Mouse (Mus musculus): ENCODE results near the gene Arhgap40.

Gene Arhgap40

DNA sequence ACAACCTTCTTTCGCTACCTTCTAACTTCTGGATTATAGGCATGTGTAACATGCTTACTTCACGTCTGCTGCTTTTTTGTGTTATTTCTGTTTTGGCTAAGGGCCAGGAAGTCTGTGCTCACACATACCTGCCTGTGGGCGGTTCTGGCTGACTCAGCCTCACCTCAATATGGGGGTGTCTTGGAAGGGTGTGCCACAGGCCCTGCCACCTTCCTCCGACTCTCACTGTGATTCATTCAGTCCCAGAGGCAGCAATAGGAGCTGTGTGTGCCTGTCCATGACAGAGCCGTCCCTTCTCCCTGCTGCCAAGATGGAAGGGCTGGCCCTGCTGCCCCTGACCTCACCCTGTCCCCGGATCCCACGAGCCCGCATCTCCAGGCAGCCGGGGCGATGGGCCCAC lies at the start of gene Arhgap40:
Gene Arhgap40 (plus strand): TSS at position 269 of the 400 bp plus-strand sequence.
- DNase-seq (ENCODE audit: low spot score) = no peak

DNA sequence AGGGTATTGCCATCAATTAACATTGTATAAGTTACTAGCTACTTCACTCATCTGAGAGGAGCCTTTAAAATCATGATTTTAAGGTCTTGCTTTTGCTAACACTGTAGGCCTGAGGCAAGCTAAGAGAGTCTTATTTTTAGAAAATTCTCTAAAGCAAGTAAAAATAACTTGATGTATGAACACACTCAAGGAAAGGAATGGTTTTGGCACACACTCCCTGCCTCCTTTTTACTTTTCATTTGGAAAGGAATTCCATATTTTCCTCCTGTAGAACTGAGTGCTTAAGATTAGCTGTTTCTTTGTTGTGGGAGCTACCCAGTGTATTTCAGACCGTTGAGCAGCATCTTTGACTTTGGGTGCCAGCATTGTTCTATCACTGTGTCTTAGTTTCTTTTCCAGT lies 38.4 kb upstream of the Arhgap40 start:
- no peak for DNase-seq (ENCODE audit: low spot score)

DNA sequence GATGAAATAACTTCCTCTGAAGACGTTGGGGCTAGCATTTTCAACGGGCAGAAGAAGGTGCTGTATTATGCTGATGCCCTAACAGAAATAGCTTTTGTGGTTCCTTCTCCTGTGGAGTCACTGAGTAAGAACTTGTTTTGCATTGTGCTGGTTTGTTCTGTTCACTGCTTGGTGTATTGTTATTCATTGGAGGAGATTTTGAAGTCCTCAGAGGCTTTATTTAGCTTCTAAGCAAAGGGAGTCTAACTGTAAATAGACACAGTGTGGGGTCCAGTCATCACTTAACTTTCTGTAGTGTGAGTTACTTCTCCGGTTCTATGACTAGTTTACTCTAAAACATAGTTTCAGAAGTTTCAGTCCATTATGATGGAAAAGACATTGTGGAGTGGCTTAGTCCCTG lies 35.0 kb upstream of the Arhgap40 start:
- DNase-seq (ENCODE audit: low spot score) = no peak

DNA sequence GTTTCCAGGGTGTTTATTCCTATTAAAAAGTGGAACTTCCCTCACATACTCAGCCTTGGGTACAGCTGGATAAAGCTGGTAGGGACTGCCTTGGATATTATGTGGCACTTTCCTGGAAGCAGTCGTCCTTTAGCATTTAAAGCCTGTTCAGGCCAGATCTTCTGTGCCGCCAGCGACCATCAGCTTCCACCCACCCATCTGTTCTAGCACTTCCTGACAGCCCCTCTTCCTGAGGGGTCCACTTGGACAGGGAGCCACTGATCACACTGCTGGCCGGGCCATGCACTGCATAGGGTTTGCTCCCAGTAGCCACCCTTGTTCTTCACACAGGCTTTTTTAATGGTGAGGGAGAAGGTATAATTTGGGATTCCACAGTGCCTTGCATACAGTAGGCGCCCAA lies 14.1 kb upstream of the Arhgap40 start:
- DNase-seq (ENCODE audit: low spot score) = no peak

DNA sequence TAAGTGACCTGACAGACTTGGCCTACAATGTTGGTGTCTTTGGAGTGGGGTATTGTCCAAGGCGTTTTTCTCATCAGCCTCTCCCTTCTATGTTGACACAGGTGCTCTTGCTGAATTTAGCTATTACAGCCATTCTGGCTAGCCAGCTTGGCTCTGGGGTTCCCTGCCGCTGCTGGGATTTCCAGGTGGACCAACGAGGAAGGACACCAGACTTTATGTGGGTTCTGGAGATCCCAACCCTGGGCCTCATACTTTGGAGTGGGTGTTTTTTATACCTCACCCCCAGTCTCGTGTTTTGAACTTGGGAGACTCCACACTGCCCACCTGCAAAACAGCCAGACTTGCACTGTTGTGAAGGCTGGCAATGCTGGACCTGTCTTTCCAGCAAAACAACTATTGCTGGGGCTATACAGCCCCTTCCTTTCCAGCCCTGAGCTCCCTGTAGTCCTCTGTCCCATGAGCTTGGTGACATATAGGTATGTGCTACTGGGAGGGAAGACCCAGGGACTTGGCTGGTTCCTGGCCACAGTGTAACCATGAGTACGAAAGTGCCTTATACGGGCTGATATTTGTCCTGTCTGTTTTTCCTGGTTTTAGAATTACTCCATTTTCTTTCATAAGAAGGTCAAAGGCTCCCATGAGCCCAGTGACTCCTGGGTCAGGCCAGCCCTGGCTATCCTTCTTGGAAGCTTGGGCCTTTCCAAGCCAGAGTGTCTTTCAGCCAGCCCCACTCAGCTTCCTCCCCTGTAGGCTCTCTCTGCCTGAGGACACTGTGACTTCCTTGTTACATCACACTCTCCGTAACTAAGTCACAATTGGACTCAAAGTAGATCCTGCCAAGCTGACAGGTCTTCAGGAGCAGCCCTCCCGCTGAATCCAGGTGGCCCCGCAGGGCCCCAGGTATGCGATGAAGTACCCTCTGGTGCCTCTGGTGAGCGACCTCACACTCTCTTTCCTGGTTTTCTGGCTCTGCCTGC lies 10.5 kb upstream of the Arhgap40 start, which contains the start of gene Adig:
Gene Adig (plus strand): TSS at position 777 of the 977 bp plus-strand sequence.
- no peak for DNase-seq (ENCODE audit: low spot score)

DNA sequence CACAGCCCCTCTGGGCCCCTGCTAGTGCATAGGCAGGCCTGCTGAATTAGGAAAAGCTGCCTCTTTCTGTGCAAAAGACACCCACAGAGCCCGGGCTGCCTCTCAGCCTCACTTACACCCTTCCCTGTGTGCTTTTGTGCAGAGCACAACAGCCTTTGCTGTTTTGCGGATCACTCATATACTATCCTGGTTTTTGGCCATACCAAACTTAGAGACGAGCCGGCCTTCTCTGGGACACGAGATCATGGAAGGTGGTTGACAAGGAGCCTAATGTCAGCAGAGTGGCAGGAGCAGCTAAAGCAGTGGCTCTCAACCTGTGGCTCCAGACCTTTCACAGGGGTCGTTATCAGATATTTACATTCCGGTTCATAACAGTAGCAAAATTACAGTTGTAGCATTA lies 9.4 kb upstream of the Arhgap40 start:
- DNase-seq (ENCODE audit: low spot score) = no peak

DNA sequence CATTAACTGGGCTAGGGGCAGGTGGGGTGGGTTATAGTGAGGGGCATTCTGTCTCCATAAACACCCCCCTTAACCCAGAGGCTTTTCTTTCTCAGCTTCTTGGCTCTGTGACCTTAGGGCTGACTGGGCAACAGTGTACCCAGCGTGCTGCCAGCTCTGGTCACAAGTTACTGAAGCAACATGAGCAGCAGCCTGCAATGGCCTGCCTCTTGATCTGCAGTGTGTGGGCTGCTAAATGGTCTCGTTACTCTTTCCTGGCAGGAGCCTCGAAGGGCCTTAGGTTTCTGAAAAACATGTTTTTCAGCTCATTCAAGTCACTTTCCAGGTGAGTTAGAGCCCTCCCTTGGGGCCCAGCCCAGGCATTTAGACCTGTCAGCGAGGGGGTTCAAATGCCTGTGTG lies 8.9 kb upstream of the Arhgap40 start:
- no peak for DNase-seq (ENCODE audit: low spot score)

- DNase-seq (ENCODE audit: low spot score) = no peak
These were observed 6.1 kb upstream of the Arhgap40 start for GRCm38 (mm10) chr2:158506475-158506874.

DNA sequence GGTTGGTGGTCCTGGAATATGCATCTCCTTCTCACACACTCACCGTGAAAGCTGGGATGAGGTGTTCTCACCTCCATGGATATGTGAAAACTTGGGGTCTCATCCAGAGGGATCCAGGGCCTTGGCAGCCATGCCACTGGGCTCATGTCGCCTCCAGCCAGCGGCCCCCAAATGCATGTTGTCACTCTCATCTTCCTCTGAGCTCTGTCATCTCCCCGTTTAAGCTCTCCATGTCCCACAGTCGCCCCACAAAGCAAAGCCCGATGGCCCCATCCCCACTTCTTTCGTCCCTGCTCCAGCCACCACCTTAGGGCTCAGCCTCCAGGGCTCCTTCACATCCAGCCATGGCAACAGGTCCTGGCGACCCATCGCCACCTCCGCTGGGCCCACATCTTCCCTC lies 5.5 kb upstream of the Arhgap40 start:
- DNase-seq (ENCODE audit: low spot score) = no peak

- DNase-seq (ENCODE audit: low spot score) = no peak
These were observed 1.9 kb upstream of the Arhgap40 start for GRCm38 (mm10) chr2:158510665-158511064.

- no peak for DNase-seq (ENCODE audit: low spot score)
These were observed 1.3 kb downstream of the Arhgap40 start for GRCm38 (mm10) chr2:158513821-158514336.

- no peak for DNase-seq (ENCODE audit: low spot score)
These were observed 6.0 kb downstream of the Arhgap40 start for GRCm38 (mm10) chr2:158518583-158518982.

DNA sequence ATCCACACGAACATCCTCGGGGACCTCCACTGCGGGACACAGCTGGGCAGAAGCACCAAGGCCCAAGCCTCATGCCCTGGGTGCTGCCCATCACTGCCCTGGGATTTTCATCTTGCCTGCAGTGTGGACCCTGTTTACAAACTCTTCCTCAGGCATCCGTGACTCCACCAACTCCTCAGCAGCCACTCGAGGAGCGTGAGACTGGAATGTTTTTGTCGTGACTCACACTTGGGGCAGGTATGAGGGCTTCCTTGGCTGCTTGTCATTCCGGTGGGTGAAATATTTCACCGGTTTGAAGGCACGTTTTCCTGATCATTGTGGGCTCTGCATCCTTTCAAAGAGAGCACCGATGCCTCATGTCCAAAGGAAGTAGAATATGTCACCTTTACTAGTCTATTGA lies 6.5 kb downstream of the Arhgap40 start:
- DNase-seq (ENCODE audit: low spot score) = no peak

- no peak for DNase-seq (ENCODE audit: low spot score)
These were observed 7.2 kb downstream of the Arhgap40 start for GRCm38 (mm10) chr2:158519800-158520199.

- DNase-seq (ENCODE audit: low spot score) = no peak
These were observed 10.5 kb downstream of the Arhgap40 start for GRCm38 (mm10) chr2:158523060-158523459.

- DNase-seq (ENCODE audit: low spot score) = no peak
These were observed 11.7 kb downstream of the Arhgap40 start for GRCm38 (mm10) chr2:158524129-158524860.

GRCm38 (mm10) chr2:158534090-158534489 lies 21.5 kb downstream of the Arhgap40 start:
- peak; percentile 64 for DNase-seq (ENCODE audit: low spot score)

GRCm38 (mm10) chr2:158534559-158534958 lies 22.0 kb downstream of the Arhgap40 start:
- no peak for DNase-seq (ENCODE audit: low spot score)

GRCm38 (mm10) chr2:158539433-158540305 lies 27.1 kb downstream of the Arhgap40 start:
- DNase-seq (ENCODE audit: low spot score) = no peak

- DNase-seq (ENCODE audit: low spot score) = no peak
These were observed 28.7 kb downstream of the Arhgap40 start for GRCm38 (mm10) chr2:158541286-158541685.

GRCm38 (mm10) chr2:158545266-158545665 lies 32.7 kb downstream of the Arhgap40 start:
- no peak for DNase-seq (ENCODE audit: low spot score)

- peak; percentile 78 for DNase-seq (ENCODE audit: low spot score)
These were observed 34.2 kb downstream of the Arhgap40 start for GRCm38 (mm10) chr2:158546751-158547150.

Measured in layer of hippocampus, adult 11-12 months (tissue).